Mouse (Mus musculus): ENCODE measurements around the gene Drap1. TPM values are rescaled to one million over a fixed set of nuclear protein-coding genes. Genes with fewer than 3 reads are reported as not detected.

The Drap1 gene
- polyA plus RNA-seq (2016; fragmentation: Nextera tagmentation; extraction: Ambion mirVana), result 108 TPM in 2 replicates

DNA sequence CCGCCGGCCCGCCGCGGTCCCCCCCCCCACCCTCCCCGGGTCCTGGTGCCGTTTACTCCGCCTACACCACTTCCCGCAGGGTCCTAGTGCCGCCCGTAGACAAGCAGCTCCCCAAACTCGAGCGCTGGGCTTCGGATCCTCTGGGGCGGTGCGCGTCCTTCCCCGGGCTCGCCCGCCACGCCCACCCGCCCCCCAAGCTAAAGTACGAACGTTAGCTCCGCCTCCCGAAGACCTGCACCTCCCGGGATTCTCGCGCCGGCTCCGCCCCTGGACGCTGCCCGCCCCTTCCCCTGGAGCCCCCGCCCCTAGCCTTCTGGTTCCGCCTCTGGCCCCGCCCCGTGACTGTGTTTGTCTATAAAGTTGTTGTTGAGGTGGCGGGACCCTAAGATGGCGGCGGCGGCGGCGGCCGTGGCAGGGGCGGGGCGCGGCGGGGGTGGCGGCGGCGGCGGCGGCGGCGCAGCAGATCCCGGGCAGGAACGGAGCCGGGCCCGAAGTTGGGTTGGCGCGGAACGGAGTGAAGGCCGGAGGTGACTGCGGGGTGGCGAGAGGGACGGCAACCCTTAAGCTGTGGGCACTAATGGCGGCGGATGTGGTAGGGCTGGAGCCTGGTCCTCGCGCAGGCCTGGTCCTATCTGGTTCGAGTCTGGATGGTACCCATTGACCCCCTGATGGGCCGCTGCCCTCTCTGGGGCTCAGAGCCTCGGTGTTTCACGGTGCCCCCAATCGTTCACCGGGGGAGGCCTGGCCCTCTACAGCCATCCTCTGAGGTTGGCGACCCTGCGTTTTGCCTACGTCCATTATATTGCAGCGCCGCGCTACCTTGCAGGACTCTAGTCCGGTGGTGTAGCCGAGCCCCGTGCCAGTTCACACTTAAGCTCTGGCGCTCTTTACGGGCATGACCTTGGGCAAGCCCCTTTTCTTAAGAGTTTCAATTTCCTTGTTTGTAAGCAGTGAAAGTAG is at the start of gene Drap1, which contains the start of gene AI837181:
Gene Drap1, minus strand, starts transcription at position 198 of the 960 bp plus-strand sequence.
Gene AI837181, plus strand, starts transcription at position 363 of the 960 bp plus-strand sequence.
- Histone ChIP-seq H3K27ac (peak within 1 kb of the TSS; percentile 89), H3K27me3 (replicated peaks) (no peaks in the 10 kb centered on the region), H3K4me1 (peaks cover 39% of the 10 kb centered on the region), H3K9me3 (replicated peaks) (no peaks in the 10 kb centered on the region), H3K36me3 (peaks cover 46% of the 10 kb centered on the region), H3K4me2 (peak within 1 kb of the TSS; percentile 95), H3K9ac (peak within 1 kb of the TSS; percentile 90), H3K4me3 (peak within 1 kb of the TSS; percentile 78)
- WGBS (ENCODE audit: insufficient replicate concordance), result 1% methylated on average over 60 of the region's 87 CpGs
- peak; percentile 87 for ATAC-seq

DNA sequence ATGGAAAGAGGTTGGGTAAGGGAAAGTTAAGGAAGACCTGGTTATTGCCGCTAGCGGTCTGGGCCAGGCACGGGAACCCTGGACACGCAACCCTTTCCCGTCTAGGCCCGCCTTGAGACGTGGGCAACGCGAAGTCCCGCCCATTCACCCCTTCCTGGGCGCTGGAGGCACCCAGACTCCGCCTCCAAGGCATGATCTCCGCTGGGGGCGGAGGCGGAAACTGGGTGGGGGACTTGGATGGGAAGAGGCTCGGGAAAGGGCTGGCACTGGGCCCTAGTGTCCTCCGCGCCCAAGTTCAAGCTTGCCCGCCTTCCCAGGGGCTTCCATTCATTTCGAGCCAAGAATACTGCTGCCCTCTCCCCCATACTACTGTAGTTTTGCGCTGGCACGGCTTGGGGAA is 48.9 kb upstream of the Drap1 start, which contains the start of gene Efemp2:
Gene Efemp2, plus strand, starts transcription at position 235 of the 400 bp plus-strand sequence.
- Histone ChIP-seq H3K4me2 (peak within 1 kb of the TSS; percentile 88), H3K27ac (peak within 1 kb of the TSS; percentile 65)

DNA sequence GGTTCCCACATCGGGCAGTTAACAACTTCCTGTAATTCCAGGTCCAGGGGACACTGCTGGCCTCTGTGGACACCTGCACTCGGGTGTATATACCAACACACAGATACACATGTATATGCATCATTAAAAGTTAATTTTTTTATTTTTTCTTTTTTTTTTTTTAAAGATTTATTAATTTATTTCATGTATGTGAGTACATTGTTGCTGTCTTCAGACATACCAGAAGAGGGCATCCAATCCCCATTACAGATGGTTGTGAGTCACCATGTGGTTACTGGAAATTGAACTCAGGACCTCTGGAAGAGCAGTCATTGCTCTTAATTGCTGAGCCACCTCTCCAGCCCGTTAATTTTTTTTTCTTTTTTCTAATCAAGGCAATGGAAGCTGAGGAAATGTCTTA is 48.1 kb upstream of the Drap1 start:
- no peak overlapping the region for H3K9ac ChIP-seq
- no peak overlapping the region for H3K4me3 ChIP-seq
- WGBS (ENCODE audit: insufficient replicate concordance), result 58% methylated on average over 3 of the region's 3 CpGs
- peaks cover 31% of the 10 kb centered on the region for H3K27me3 ChIP-seq (replicated peaks)
- 0 out of 2 replicates have a peak overlapping the region, but pooled peaks have one; percentile 88 for H3K4me2 ChIP-seq
- H3K9me3 ChIP-seq (replicated peaks), result no peaks in the 10 kb centered on the region
- no peak overlapping the region for H3K27ac ChIP-seq
- no peaks in the 10 kb centered on the region for H3K36me3 ChIP-seq
- H3K4me1 ChIP-seq, result peaks cover 36% of the 10 kb centered on the region
- ATAC-seq, result no peak

More for the DNA sequence above, 48.9 kb upstream of the Drap1 start, which contains the start of gene Efemp2:
- peak within 1 kb of the TSS; percentile 61 for H3K4me3 ChIP-seq
- H3K4me1 ChIP-seq, result peaks cover 31% of the 10 kb centered on the region
- 0 out of 2 replicates have a peak, but pooled peaks cover 5% of the 10 kb centered on the region for H3K36me3 ChIP-seq
- peak within 1 kb of the TSS; percentile 67 for H3K9ac ChIP-seq
- H3K9me3 ChIP-seq (replicated peaks), result no peaks in the 10 kb centered on the region
- peaks cover 31% of the 10 kb centered on the region for H3K27me3 ChIP-seq (replicated peaks)
- ATAC-seq, result peak; percentile 70
- 2% methylated on average over 22 of the region's 22 CpGs for WGBS (ENCODE audit: insufficient replicate concordance)

DNA sequence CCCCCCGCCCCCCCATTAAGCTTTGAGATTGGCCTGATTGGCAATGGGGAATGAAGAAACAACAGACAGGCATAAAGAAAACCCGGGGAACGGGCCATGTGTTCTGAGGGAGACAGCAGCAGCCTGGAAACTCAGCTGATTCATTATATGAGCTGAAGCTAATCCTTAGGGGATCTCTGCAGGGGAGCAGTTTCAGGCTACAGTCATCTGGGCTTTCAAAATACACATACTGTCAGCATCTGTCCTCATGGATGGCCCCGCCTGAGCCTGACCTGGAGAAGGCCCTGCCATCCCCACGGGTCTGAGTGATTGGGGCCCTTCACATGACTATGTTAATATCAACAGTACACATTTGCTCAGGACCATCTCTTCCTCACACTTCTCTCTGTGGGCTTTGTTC is 47.1 kb upstream of the Drap1 start:
- Histone ChIP-seq H3K36me3 (peaks cover 6% of the 10 kb centered on the region), H3K9me3 (replicated peaks) (no peaks in the 10 kb centered on the region), H3K9ac (no peak overlapping the region), H3K4me3 (no peak overlapping the region), H3K4me1 (peaks cover 36% of the 10 kb centered on the region), H3K27me3 (replicated peaks) (peaks cover 31% of the 10 kb centered on the region), H3K27ac (no peak overlapping the region), H3K4me2 (no peak overlapping the region)
- WGBS (ENCODE audit: insufficient replicate concordance), result 73% methylated on average over 5 of the region's 5 CpGs
- no peak for ATAC-seq

DNA sequence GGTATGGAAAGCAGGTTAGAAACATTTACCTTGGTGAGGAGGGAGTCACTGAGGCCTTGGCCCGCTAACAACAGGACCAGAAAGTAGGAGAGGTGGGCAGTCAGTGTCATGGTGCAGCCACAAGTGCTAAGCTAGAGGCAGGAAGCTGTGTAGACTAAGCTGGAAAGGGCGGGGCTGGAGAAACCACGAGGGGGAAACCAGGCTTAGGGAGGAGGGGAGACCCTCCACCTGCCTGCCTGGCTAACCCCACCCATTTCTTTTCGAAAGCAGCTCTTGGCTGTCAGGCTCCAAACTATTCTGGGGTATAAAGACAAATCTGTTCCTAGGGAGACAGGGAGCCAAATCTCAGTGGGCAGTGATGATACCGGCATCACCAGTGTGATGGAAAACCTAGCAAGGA is 43.6 kb upstream of the Drap1 start, which contains the start of gene Ctsw:
Gene Ctsw, minus strand, starts transcription at position 134 of the 400 bp plus-strand sequence.
- no peak within 1 kb of the TSS for H3K27ac ChIP-seq
- no peaks in the 10 kb centered on the region for H3K9me3 ChIP-seq (replicated peaks)
- ATAC-seq, result no peak
- H3K27me3 ChIP-seq (replicated peaks), result peaks cover 4% of the 10 kb centered on the region; the same call in 1 of the 2 replicates
- WGBS (ENCODE audit: insufficient replicate concordance), result 39% methylated on average over 5 of the region's 5 CpGs
- H3K4me3 ChIP-seq, result no peak within 1 kb of the TSS
- H3K4me2 ChIP-seq, result no peak within 1 kb of the TSS
- peaks cover 9% of the 10 kb centered on the region for H3K4me1 ChIP-seq
- H3K36me3 ChIP-seq, result peaks cover 41% of the 10 kb centered on the region
- H3K9ac ChIP-seq, result no peak within 1 kb of the TSS

DNA sequence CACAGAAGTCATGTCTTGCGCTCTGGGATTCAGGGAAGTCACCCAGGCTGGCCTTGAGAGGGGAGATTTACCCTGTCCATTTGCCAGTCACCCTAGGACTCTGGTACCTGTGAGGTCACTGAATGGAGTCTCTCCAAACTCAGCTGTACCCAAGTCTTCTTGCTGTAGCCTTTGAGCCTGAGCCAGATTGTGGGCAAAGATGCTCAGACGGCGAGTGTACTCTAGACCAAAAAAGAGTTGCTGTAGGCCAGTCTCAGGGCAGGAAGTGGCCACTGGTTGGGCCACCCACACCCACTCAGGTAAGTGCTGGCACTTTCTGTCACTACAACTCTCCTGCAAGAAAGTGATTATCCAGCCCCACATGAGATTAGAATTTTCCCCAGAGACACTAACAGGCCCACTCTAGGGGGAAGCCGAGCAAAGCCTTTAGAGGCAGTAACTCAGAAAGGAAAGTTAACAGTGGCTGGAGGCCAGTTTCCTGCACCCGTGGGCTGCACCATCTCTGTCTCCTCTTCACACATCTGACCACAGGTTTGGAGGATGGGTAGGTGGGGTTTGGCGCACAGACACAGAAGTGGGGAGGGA is 42.2 kb upstream of the Drap1 start:
- peaks cover 52% of the 10 kb centered on the region for H3K36me3 ChIP-seq
- ATAC-seq, result no peak
- H3K4me2 ChIP-seq, result no peak overlapping the region
- H3K27ac ChIP-seq, result no peak overlapping the region
- peaks cover 5% of the 10 kb centered on the region for H3K4me1 ChIP-seq
- no peak overlapping the region for H3K4me3 ChIP-seq
- H3K9ac ChIP-seq, result no peak overlapping the region
- no peaks in the 10 kb centered on the region for H3K9me3 ChIP-seq (replicated peaks)
- no peaks in the 10 kb centered on the region for H3K27me3 ChIP-seq (replicated peaks)
- WGBS (ENCODE audit: insufficient replicate concordance), result 76% methylated on average over 6 of the region's 6 CpGs

DNA sequence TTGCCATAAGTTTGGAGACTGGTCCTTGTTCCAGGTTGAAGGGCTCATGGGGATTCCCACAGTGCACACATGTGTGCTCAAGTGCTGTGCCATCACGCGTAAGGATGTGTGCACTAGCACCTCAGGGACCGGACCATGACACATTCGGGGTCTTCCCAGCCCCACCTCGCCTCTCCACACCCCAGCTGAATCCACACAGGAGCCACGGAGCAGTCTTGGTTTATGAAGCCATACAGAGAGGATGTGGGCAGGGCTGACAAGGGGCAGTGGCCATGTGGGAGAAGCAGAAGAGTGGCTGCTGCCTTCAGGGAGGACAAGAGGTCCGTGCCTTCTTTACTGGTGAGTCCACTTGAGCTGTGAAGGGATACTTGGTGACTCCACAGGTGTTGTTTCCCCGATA is 40.3 kb upstream of the Drap1 start:
- WGBS (ENCODE audit: insufficient replicate concordance), result 88% methylated on average over 8 of the region's 8 CpGs

DNA sequence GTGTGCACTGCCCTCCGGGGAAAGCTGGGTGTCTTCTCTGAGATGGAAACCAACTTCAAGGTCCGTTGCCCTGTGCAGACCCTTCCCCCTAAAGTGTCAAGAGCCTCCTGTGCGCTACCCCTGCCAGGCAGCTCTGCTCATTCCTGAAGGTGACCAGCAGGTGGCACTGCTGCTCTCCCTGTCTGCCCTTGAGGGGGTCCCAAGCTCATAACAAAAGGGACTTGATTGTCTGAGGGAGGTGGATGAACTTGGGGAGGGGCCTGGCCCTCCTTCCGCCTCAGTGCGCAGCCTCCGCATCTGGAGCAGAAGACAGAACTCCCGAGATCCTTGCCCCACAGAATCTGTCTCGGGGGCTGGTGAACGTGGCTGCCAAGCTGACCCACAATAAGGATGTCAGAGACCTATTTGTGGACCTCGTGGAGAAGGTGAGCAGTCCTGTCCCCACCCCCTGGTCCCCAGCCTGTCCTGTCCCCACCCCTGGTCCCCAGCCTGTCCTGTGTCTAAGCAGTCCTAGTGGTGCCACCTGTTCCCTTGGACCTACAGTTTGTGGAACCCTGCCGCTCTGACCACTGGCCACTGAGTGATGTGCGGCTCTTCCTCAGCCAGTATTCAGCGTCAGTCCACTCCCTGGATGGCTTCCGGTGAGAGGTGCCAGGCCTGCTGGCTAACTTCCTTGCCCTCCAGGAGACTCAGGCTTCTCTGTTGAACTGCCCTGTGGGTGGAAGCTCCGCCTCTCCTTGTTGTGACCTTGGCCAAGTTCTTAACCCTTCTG is 39.2 kb upstream of the Drap1 start:
- no peak for ATAC-seq
- Histone ChIP-seq H3K36me3 (peaks cover 52% of the 10 kb centered on the region), H3K27me3 (replicated peaks) (0 out of 2 replicates have a peak, but pooled peaks cover 3% of the 10 kb centered on the region), H3K4me3 (no peak overlapping the region), H3K9me3 (replicated peaks) (no peaks in the 10 kb centered on the region), H3K27ac (no peak overlapping the region), H3K9ac (no peak overlapping the region; the same call in 1 of the 2 replicates), H3K4me1 (peaks cover 24% of the 10 kb centered on the region), H3K4me2 (no peak overlapping the region)
- WGBS (ENCODE audit: insufficient replicate concordance), result 60% methylated on average over 15 of the region's 15 CpGs

More for the DNA sequence above, 40.3 kb upstream of the Drap1 start:
- Histone ChIP-seq H3K36me3 (peaks cover 52% of the 10 kb centered on the region), H3K4me1 (peaks cover 17% of the 10 kb centered on the region), H3K4me3 (no peak overlapping the region), H3K9ac (no peak overlapping the region), H3K9me3 (replicated peaks) (no peaks in the 10 kb centered on the region), H3K4me2 (no peak overlapping the region), H3K27ac (no peak overlapping the region), H3K27me3 (replicated peaks) (no peaks in the 10 kb centered on the region)
- no peak for ATAC-seq

DNA sequence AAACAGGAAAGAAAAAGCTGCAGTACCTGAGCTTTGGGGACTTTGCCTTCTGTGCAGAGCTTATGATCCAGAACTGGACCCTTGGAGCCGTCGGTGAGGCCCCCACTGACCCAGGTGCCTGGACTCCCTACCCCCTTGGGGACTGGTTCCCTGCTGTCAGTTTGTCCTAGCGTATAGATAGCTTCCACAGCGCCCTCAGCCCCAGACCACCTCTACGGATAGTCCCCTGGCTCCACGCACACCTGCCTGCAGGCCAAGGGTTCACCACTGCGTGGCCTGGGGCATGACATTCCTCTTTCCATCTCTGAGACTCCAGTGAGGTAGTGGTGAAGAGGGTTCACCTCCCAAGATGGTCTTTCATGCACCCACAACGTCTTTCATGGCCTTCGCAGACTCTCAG is 38.4 kb upstream of the Drap1 start:
- 83% methylated on average over 9 of the region's 9 CpGs for WGBS (ENCODE audit: insufficient replicate concordance)
- 0 out of 2 replicates have a peak, but pooled peaks cover 5% of the 10 kb centered on the region for H3K27me3 ChIP-seq (replicated peaks)
- H3K4me2 ChIP-seq, result no peak overlapping the region
- ATAC-seq, result no peak
- no peaks in the 10 kb centered on the region for H3K9me3 ChIP-seq (replicated peaks)
- no peak overlapping the region for H3K27ac ChIP-seq
- H3K36me3 ChIP-seq, result peaks cover 52% of the 10 kb centered on the region
- H3K4me1 ChIP-seq, result peaks cover 24% of the 10 kb centered on the region
- no peak overlapping the region for H3K9ac ChIP-seq
- no peak overlapping the region for H3K4me3 ChIP-seq

DNA sequence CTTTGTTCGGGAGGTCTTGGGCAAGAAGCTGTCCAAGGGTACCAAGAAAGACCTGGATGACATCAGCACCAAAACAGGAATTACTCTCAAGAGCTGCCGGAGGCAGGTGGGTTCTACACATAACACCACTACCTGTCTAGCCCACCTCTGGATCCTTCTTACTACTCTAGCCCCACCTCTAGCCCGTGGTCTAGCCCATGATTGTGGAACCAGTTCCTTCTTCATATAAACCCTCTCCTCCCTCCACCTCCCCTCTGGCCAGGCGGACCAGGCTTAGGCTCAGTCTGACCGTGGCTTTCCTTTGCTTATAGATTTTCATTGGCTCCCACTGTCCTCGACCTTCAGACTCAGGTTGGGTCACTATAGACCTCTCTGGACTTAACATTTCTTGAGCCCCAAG is 36.6 kb upstream of the Drap1 start:
- Histone ChIP-seq H3K9ac (peak overlapping the region; percentile 82; the same call in 1 of the 2 replicates), H3K4me3 (peak overlapping the region; percentile 81), H3K4me1 (peaks cover 34% of the 10 kb centered on the region), H3K36me3 (peaks cover 41% of the 10 kb centered on the region), H3K4me2 (peak overlapping the region; percentile 90), H3K9me3 (replicated peaks) (no peaks in the 10 kb centered on the region), H3K27me3 (replicated peaks) (0 out of 2 replicates have a peak, but pooled peaks cover 5% of the 10 kb centered on the region), H3K27ac (0 out of 2 replicates have a peak overlapping the region, but pooled peaks have one; percentile 2)
- 74% methylated on average over 6 of the region's 6 CpGs for WGBS (ENCODE audit: insufficient replicate concordance)
- no peak for ATAC-seq

DNA sequence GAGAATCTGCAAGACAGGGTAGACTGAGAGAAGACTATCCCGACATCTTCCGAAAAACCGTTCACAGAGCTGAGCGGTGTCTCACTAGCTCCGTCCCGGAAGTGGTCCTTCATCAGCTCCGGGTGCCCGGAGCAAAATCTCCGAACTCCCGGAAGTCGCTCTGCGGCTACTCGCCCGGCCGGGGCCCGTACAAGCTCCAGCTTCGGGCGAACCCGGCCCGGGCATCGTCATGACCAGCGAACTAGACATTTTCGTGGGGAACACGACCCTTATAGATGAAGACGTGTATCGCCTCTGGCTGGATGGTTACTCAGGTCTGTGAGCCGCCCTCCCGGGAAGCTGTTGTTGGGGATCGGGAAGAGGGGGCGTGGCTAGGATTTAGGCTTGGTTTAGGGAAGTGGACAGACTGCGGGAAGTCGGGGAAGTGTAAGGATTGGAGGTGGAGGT is 35.7 kb upstream of the Drap1 start, which contains the start of gene Fibp:
Gene Fibp, plus strand, starts transcription at position 151 of the 447 bp plus-strand sequence.
- Histone ChIP-seq H3K27ac (peak within 1 kb of the TSS; percentile 68), H3K4me3 (peak within 1 kb of the TSS; percentile 81), H3K4me2 (peak within 1 kb of the TSS; percentile 90), H3K9me3 (replicated peaks) (no peaks in the 10 kb centered on the region), H3K36me3 (peaks cover 34% of the 10 kb centered on the region), H3K9ac (peak within 1 kb of the TSS; percentile 82), H3K4me1 (peaks cover 43% of the 10 kb centered on the region), H3K27me3 (replicated peaks) (0 out of 2 replicates have a peak, but pooled peaks cover 5% of the 10 kb centered on the region)
- peak; percentile 66 for ATAC-seq
- under 1% methylated on average over 32 of the region's 32 CpGs for WGBS (ENCODE audit: insufficient replicate concordance)

Measured in liver, embryonic 12.5 days (tissue).